Mouse (Mus musculus) neural tube, embryonic 13.5 days (tissue): ENCODE measurements around the gene Tgfb2. TPM values are rescaled to one million over a fixed set of nuclear protein-coding genes. Genes with fewer than 3 reads are reported as not detected.

Experiments
- ATAC-seq: fragments of 200-750 bp; cut with Nextera tagmentation; 2 replicates; pipeline ENCODE4 v1.8.0; 2017; ENCODE audit warnings: low read depth, mild to moderate bottlenecking, moderate TSS enrichment, moderate library complexity
- H3K27ac ChIP-seq: fragments of 300-500 bp; sonication (generic); replicated peaks from 2 replicates; pipeline ENCODE4 v1.5.1; 2015; ENCODE audit warnings: moderate library complexity, mild to moderate bottlenecking, inconsistent platforms
- H3K27me3 ChIP-seq: fragments of 300-500 bp; sonication (generic); 2 replicates; pipeline ENCODE4 v1.6.1; 2015; ENCODE audit warnings: mild to moderate bottlenecking, inconsistent platforms
- H3K36me3 ChIP-seq: fragments of 300-500 bp; sonication (generic); 2 replicates; pipeline ENCODE4 v1.6.1; 2015; ENCODE audit warnings: mild to moderate bottlenecking, inconsistent platforms
- H3K4me1 ChIP-seq: fragments of 300-500 bp; sonication (generic); replicated peaks from 2 replicates; pipeline ENCODE4 v1.6.1; 2015; ENCODE audit warnings: inconsistent platforms
- H3K4me2 ChIP-seq: fragments of 300-500 bp; sonication (generic); 2 replicates; pipeline ENCODE4 v1.6.1; 2015; ENCODE audit warnings: inconsistent platforms, mild to moderate bottlenecking, moderate library complexity
- H3K4me3 ChIP-seq: fragments of 300-500 bp; sonication (generic); 2 replicates; pipeline ENCODE4 v1.5.1; 2015; ENCODE audit warnings: mild to moderate bottlenecking, inconsistent platforms
- H3K9ac ChIP-seq: fragments of 300-500 bp; sonication (generic); 2 replicates; pipeline ENCODE4 v1.6.1; 2015; ENCODE audit warnings: moderate library complexity, mild to moderate bottlenecking, inconsistent platforms
- H3K9me3 ChIP-seq: fragments of 300-500 bp; sonication (generic); 2 replicates; pipeline ENCODE4 v1.6.1; 2016; ENCODE audit warnings: inconsistent platforms
- WGBS: fragments of 180-500 bp; shearing (Covaris S2); methylation state at CpG from one replicate; pipeline ENCODE4 v1.1.7; 2015; 5-methylcytosine and 5-hydroxymethylcytosine counted together
- polyA plus RNA-seq: library from polyadenylated mRNA; unstranded; fragments of >200 nt; fragmentation: Nextera tagmentation; extraction: Ambion mirVana; gene quantifications from 2 replicates; pipeline ENCODE4 v1.2.1, GENCODE M21; 2015

Tgfb2 gene
- polyA plus RNA-seq, 1 experiment from 2014 or later = 24.0 TPM

- H3K4me2 ChIP-seq = no peak overlapping the region
- 83% methylated on average over 8 of the region's 8 CpGs for WGBS
- H3K9me3 ChIP-seq = no peaks in the 10 kb centered on the region
Observed at GRCm38 (mm10) chr1:186587065-186587804, 118.6 kb downstream of the Tgfb2 start.

GRCm38 (mm10) chr1:186585571-186586164 is 120.1 kb downstream of the Tgfb2 start:
- no peak overlapping the region for H3K4me3 ChIP-seq
- H3K4me2 ChIP-seq = no peak overlapping the region
- no peak for ATAC-seq
- H3K9me3 ChIP-seq = no peaks in the 10 kb centered on the region
- H3K36me3 ChIP-seq = no peaks in the 10 kb centered on the region
- no peaks in the 10 kb centered on the region for H3K27me3 ChIP-seq
- H3K4me1 ChIP-seq = no peaks in the 10 kb centered on the region
- H3K9ac ChIP-seq = no peak overlapping the region
- H3K27ac ChIP-seq = no peak overlapping the region
- WGBS = 68% methylated on average over 2 of the region's 2 CpGs

More at GRCm38 (mm10) chr1:186587065-186587804, 118.6 kb downstream of the Tgfb2 start:
- Histone ChIP-seq H3K27me3 (no peaks in the 10 kb centered on the region), H3K36me3 (no peaks in the 10 kb centered on the region), H3K4me3 (no peak overlapping the region), H3K27ac (no peak overlapping the region), H3K9ac (no peak overlapping the region), H3K4me1 (no peaks in the 10 kb centered on the region)
- no peak for ATAC-seq

GRCm38 (mm10) chr1:186583933-186584332 is 121.9 kb downstream of the Tgfb2 start:
- ATAC-seq = no peak
- Histone ChIP-seq H3K36me3 (no peaks in the 10 kb centered on the region), H3K9ac (no peak overlapping the region), H3K4me2 (no peak overlapping the region), H3K9me3 (no peaks in the 10 kb centered on the region), H3K4me3 (no peak overlapping the region), H3K27ac (no peak overlapping the region), H3K4me1 (no peaks in the 10 kb centered on the region), H3K27me3 (no peaks in the 10 kb centered on the region)

- WGBS = 90% methylated on average over 6 of the region's 6 CpGs
- Histone ChIP-seq H3K27ac (no peak overlapping the region), H3K27me3 (no peaks in the 10 kb centered on the region), H3K4me3 (no peak overlapping the region), H3K4me1 (no peaks in the 10 kb centered on the region), H3K9me3 (no peaks in the 10 kb centered on the region), H3K4me2 (no peak overlapping the region), H3K36me3 (no peaks in the 10 kb centered on the region), H3K9ac (no peak overlapping the region)
- no peak for ATAC-seq
Observed at GRCm38 (mm10) chr1:186582113-186582512, 123.7 kb downstream of the Tgfb2 start.

- WGBS = 77% methylated on average over 2 of the region's 2 CpGs
Observed at GRCm38 (mm10) chr1:186581666-186582065, 124.1 kb downstream of the Tgfb2 start.

GRCm38 (mm10) chr1:186581114-186581513 is 124.7 kb downstream of the Tgfb2 start:
- no peaks in the 10 kb centered on the region for H3K4me1 ChIP-seq
- 94% methylated on average over 2 of the region's 2 CpGs for WGBS
- H3K9ac ChIP-seq = no peak overlapping the region
- H3K36me3 ChIP-seq = no peaks in the 10 kb centered on the region
- no peak overlapping the region for H3K4me3 ChIP-seq
- H3K27ac ChIP-seq = no peak overlapping the region
- H3K4me2 ChIP-seq = no peak overlapping the region
- ATAC-seq = no peak
- H3K27me3 ChIP-seq = no peaks in the 10 kb centered on the region
- no peaks in the 10 kb centered on the region for H3K9me3 ChIP-seq

More at GRCm38 (mm10) chr1:186581666-186582065, 124.1 kb downstream of the Tgfb2 start:
- no peaks in the 10 kb centered on the region for H3K4me1 ChIP-seq
- H3K27me3 ChIP-seq = no peaks in the 10 kb centered on the region
- ATAC-seq = no peak
- no peak overlapping the region for H3K4me2 ChIP-seq
- no peaks in the 10 kb centered on the region for H3K9me3 ChIP-seq
- no peak overlapping the region for H3K27ac ChIP-seq
- H3K9ac ChIP-seq = no peak overlapping the region
- no peak overlapping the region for H3K4me3 ChIP-seq
- no peaks in the 10 kb centered on the region for H3K36me3 ChIP-seq

GRCm38 (mm10) chr1:186577302-186577701 is 128.5 kb downstream of the Tgfb2 start:
- 76% methylated on average over 5 of the region's 5 CpGs for WGBS
- Histone ChIP-seq H3K4me1 (no peaks in the 10 kb centered on the region), H3K9me3 (no peaks in the 10 kb centered on the region), H3K4me2 (no peak overlapping the region), H3K36me3 (no peaks in the 10 kb centered on the region), H3K27ac (no peak overlapping the region), H3K9ac (no peak overlapping the region), H3K27me3 (no peaks in the 10 kb centered on the region), H3K4me3 (no peak overlapping the region)
- no peak for ATAC-seq

- no peak for ATAC-seq
- no peak overlapping the region for H3K4me2 ChIP-seq
- no peaks in the 10 kb centered on the region for H3K36me3 ChIP-seq
- H3K4me1 ChIP-seq = no peaks in the 10 kb centered on the region
- H3K9ac ChIP-seq = no peak overlapping the region
- no peak overlapping the region for H3K27ac ChIP-seq
- no peaks in the 10 kb centered on the region for H3K27me3 ChIP-seq
- no peak overlapping the region for H3K4me3 ChIP-seq
- no peaks in the 10 kb centered on the region for H3K9me3 ChIP-seq
- 71% methylated on average over 9 of the region's 9 CpGs for WGBS
Observed at GRCm38 (mm10) chr1:186575629-186576028, 130.2 kb downstream of the Tgfb2 start.

GRCm38 (mm10) chr1:186575074-186575473 is 130.7 kb downstream of the Tgfb2 start:
- ATAC-seq = no peak
- H3K4me2 ChIP-seq = no peak overlapping the region

More at GRCm38 (mm10) chr1:186575074-186575473, 130.7 kb downstream of the Tgfb2 start:
- Histone ChIP-seq H3K27me3 (no peaks in the 10 kb centered on the region), H3K27ac (no peak overlapping the region), H3K9ac (no peak overlapping the region), H3K36me3 (no peaks in the 10 kb centered on the region), H3K4me1 (no peaks in the 10 kb centered on the region), H3K4me3 (no peak overlapping the region), H3K9me3 (no peaks in the 10 kb centered on the region)
- WGBS = 87% methylated on average over 7 of the region's 7 CpGs

Other genes with a start within 250 kb of the Tgfb2 start
- 36.2 and 36.6 TPM in 2 replicates for gene Rrp15, start 43.4 kb upstream of the Tgfb2 start, polyA plus RNA-seq